In genomic region chr1:119492097-119492496, GRCm38 (mm10) we compare ENCODE assay signal across 8 mouse cellular contexts. TPM values are rescaled to one million over a fixed set of nuclear protein-coding genes. Genes with fewer than 3 reads are reported as not detected.
DNase-seq lines count a peak whose midpoint lies in the region; ATAC-seq and TF ChIP-seq lines count a peak whose summit lies in the region.

No protein-coding gene starts in this region.

- TF ChIP-seq POLR2A in small intestine, adult 2 months (IDR thresholded peaks at IDR 0.05; ENCODE audit: low read depth, low read length): no peak

- 26% methylated on average over 11 of the region's 11 CpGs for WGBS in intestine, embryonic 14.5 days
- 8% methylated on average over 11 of the region's 11 CpGs for WGBS in liver, embryonic 15.5 days (ENCODE audit: insufficient replicate concordance)
- 3% methylated on average over 11 of the region's 11 CpGs for WGBS in small intestine, adult 2 months
- WGBS in midbrain, postnatal 0 days: 69% methylated on average over 11 of the region's 11 CpGs

- H3K27ac ChIP-seq in intestine, embryonic 14.5 days (ENCODE audit: low read depth): peak overlapping the region; percentile 64
- peak overlapping the region; percentile 61; the same call in 1 of the 2 replicates for H3K27ac ChIP-seq in liver, embryonic 15.5 days (replicated peaks)
- 0 out of 2 replicates have a peak overlapping the region, but pooled peaks have one; percentile 7 for H3K27ac ChIP-seq in small intestine, adult 2 months (ENCODE audit: insufficient read depth, low read depth, low read length)
- no peak overlapping the region for H3K27ac ChIP-seq in midbrain, postnatal 0 days (ENCODE audit: low read depth, low read length)

- H3K4me2 ChIP-seq in intestine, embryonic 14.5 days (ENCODE audit: low read length): peak overlapping the region; percentile 37
- H3K4me2 ChIP-seq in liver, embryonic 15.5 days: peak overlapping the region; percentile 24
- no peak overlapping the region for H3K4me2 ChIP-seq in midbrain, postnatal 0 days (ENCODE audit: low read depth, low read length, poor library complexity, severe bottlenecking)

- DNase-seq in retina, postnatal 1 day: peak; percentile 36
- DNase-seq in retina, embryonic 14.5 days (ENCODE audit: low spot score): no peak
- DNase-seq in gastrocnemius, adult 18-20 months (ENCODE audit: low spot score): peak; percentile 70
- DNase-seq in intestine, embryonic 14.5 days (ENCODE audit: low spot score): no peak
- DNase-seq in midbrain, postnatal 0 days (ENCODE audit: low spot score): no peak

- no peak for TF ChIP-seq CTCF in small intestine, adult 2 months (IDR thresholded peaks at IDR 0.05; ENCODE audit: extremely low read depth, insufficient read length, insufficient replicate concordance, low read depth, low read length)
- no peak for TF ChIP-seq CTCF in midbrain, postnatal 0 days (IDR thresholded peaks at IDR 0.05)

- H3K4me1 ChIP-seq in intestine, embryonic 14.5 days (replicated peaks; ENCODE audit: control insufficient read depth, insufficient read depth, low read length): peaks cover 15% of the 10 kb centered on the region
- H3K4me1 ChIP-seq in liver, embryonic 15.5 days (replicated peaks): peaks cover 29% of the 10 kb centered on the region
- peaks cover 9% of the 10 kb centered on the region for H3K4me1 ChIP-seq in small intestine, adult 2 months (ENCODE audit: control insufficient read depth, insufficient read depth, insufficient read length, low read length)
- H3K4me1 ChIP-seq in midbrain, postnatal 0 days (ENCODE audit: insufficient read depth, low read length): no peaks in the 10 kb centered on the region

- no peak overlapping the region for H3K9ac ChIP-seq in intestine, embryonic 14.5 days (ENCODE audit: low read length)
- H3K9ac ChIP-seq in liver, embryonic 15.5 days: no peak overlapping the region
- H3K9ac ChIP-seq in midbrain, postnatal 0 days (replicated peaks; ENCODE audit: low read length, poor library complexity, severe bottlenecking): no peak overlapping the region

- ATAC-seq in intestine, embryonic 14.5 days (replicated peaks; ENCODE audit: low FRiP score, low TSS enrichment, low read depth): peak; percentile 51; the same call in 1 of the 2 replicates
- ATAC-seq in liver, embryonic 15.5 days (ENCODE audit: insufficient read depth): peak; percentile 74
- no peak for ATAC-seq in erythroblast, adult 5-6 weeks (replicated peaks; ENCODE audit: low FRiP score, poor library complexity, severe bottlenecking)
- ATAC-seq in midbrain, postnatal 0 days (ENCODE audit: low FRiP score): no peak

- no peaks in the 10 kb centered on the region for H3K36me3 ChIP-seq in intestine, embryonic 14.5 days (ENCODE audit: control insufficient read depth, insufficient read depth, low read length)
- H3K36me3 ChIP-seq in liver, embryonic 15.5 days (replicated peaks): no peaks in the 10 kb centered on the region
- no peaks in the 10 kb centered on the region for H3K36me3 ChIP-seq in small intestine, adult 2 months (ENCODE audit: control insufficient read depth, insufficient read depth, low read length)
- H3K36me3 ChIP-seq in midbrain, postnatal 0 days (ENCODE audit: insufficient read depth, low read length): no peaks in the 10 kb centered on the region

- no peaks in the 10 kb centered on the region for H3K9me3 ChIP-seq in intestine, embryonic 14.5 days (ENCODE audit: control insufficient read depth, low read length)
- H3K9me3 ChIP-seq in liver, embryonic 15.5 days (replicated peaks): no peaks in the 10 kb centered on the region
- no peaks in the 10 kb centered on the region for H3K9me3 ChIP-seq in midbrain, postnatal 0 days (ENCODE audit: low read length)

- no peaks in the 10 kb centered on the region for H3K27me3 ChIP-seq in intestine, embryonic 14.5 days (replicated peaks; ENCODE audit: control insufficient read depth, insufficient read depth, low read length)
- no peaks in the 10 kb centered on the region for H3K27me3 ChIP-seq in liver, embryonic 15.5 days
- H3K27me3 ChIP-seq in small intestine, adult 2 months (ENCODE audit: control insufficient read depth, insufficient read depth, low read length): no peaks in the 10 kb centered on the region
- no peaks in the 10 kb centered on the region for H3K27me3 ChIP-seq in midbrain, postnatal 0 days (ENCODE audit: insufficient read depth, low read length)

- no peak overlapping the region for H3K4me3 ChIP-seq in intestine, embryonic 14.5 days (ENCODE audit: low read depth, low read length)
- no peak overlapping the region for H3K4me3 ChIP-seq in liver, embryonic 15.5 days (replicated peaks)
- peak overlapping the region; percentile 29 for H3K4me3 ChIP-seq in small intestine, adult 2 months (ENCODE audit: low read depth, low read length)
- no peak overlapping the region for H3K4me3 ChIP-seq in midbrain, postnatal 0 days (ENCODE audit: low read depth, low read length)

RNA-seq across cellular contexts. Expression of gene Ralb, which starts 12.5 kb away (rescaled TPM):
- 1 to 10 TPM; 6.6 to 9.4 TPM for total RNA-seq in gastrocnemius, adult 18-20 months (2021)
- 124 and 127 TPM in 2 replicates for polyA plus RNA-seq in intestine, embryonic 14.5 days (2014; fragmentation: Nextera tagmentation; extraction: Ambion mirVana)
- polyA plus RNA-seq in liver, embryonic 15.5 days (2015; fragmentation: Nextera tagmentation; extraction: Ambion mirVana): 37.5 and 38.6 TPM in 2 replicates
- 20.3 and 42.4 TPM in 2 replicates for polyA plus RNA-seq in small intestine, adult 2 months (2012; rRNA removed)
- 3.1 and 6.9 TPM in 2 replicates for total RNA-seq in erythroblast, adult 5-6 weeks (2015; ENCODE audit: low replicate concordance)
- total RNA-seq in erythroblast, adult 5-6 weeks (2017; ENCODE audit: low replicate concordance): 7.2 and 10.5 TPM in 2 replicates
- 38.1 and 41.9 TPM in 2 replicates for total RNA-seq in midbrain, postnatal 0 days (2014; rRNA removed)
- 63.2 and 65.1 TPM in 2 replicates for polyA plus RNA-seq in midbrain, postnatal 0 days (2015; fragmentation: Nextera tagmentation; extraction: Ambion mirVana)

RNA-seq across cellular contexts. Expression of gene Tmem185b, which starts 33.9 kb away (rescaled TPM):
- 1 to 10 TPM; 4.5 to 5.9 TPM for total RNA-seq in gastrocnemius, adult 18-20 months (2021)
- 26.4 and 27.9 TPM in 2 replicates for polyA plus RNA-seq in intestine, embryonic 14.5 days (2014; fragmentation: Nextera tagmentation; extraction: Ambion mirVana)
- polyA plus RNA-seq in liver, embryonic 15.5 days (2015; fragmentation: Nextera tagmentation; extraction: Ambion mirVana): 7.9 TPM in 2 replicates
- polyA plus RNA-seq in small intestine, adult 2 months (2012; rRNA removed): 18.6 and 22.2 TPM in 2 replicates
- total RNA-seq in erythroblast, adult 5-6 weeks (2015; ENCODE audit: low replicate concordance): 5.6 and 7.7 TPM in 2 replicates
- 2.2 and 3.6 TPM in 2 replicates for total RNA-seq in erythroblast, adult 5-6 weeks (2017; ENCODE audit: low replicate concordance)
- 20.9 and 22.7 TPM in 2 replicates for total RNA-seq in midbrain, postnatal 0 days (2014; rRNA removed)
- 12.6 and 13.8 TPM in 2 replicates for polyA plus RNA-seq in midbrain, postnatal 0 days (2015; fragmentation: Nextera tagmentation; extraction: Ambion mirVana)

Comparison
In these comparisons a context has a peak if more than half of its experiments do, and no peak if none do; other contexts are left out.
1. DNase-seq: peak in retina, postnatal 1 day (single experiment) and gastrocnemius, adult 18-20 months (single experiment); none in retina, embryonic 14.5 days (single experiment), intestine, embryonic 14.5 days (single experiment) and midbrain, postnatal 0 days (single experiment).
2. ATAC-seq: peak in intestine, embryonic 14.5 days (single experiment) and liver, embryonic 15.5 days (single experiment); none in erythroblast, adult 5-6 weeks (single experiment) and midbrain, postnatal 0 days (single experiment).